Mouse (Mus musculus): ENCODE results near the gene Sphk2. TPM values are rescaled to one million over a fixed set of nuclear protein-coding genes. Genes with fewer than 3 reads are reported as not detected.
A peak's percentile ranks its signal among the peaks of the same experiment; 100 is the strongest.

The Sphk2 gene
- polyA plus RNA-seq, 1 experiment from 2014 or later, result 36.0 TPM

GRCm38 (mm10) chr7:45708221-45708761, 9.5 kb downstream of the Sphk2 start:
- Histone ChIP-seq H3K4me3 (peak overlapping the region; percentile 73), H3K4me2 (replicated peaks) (peak overlapping the region; percentile 99)

GRCm38 (mm10) chr7:45707375-45707967, 10.3 kb downstream of the Sphk2 start:
- no peaks in the 10 kb centered on the region for H3K9me3 ChIP-seq
- peaks cover 58% of the 10 kb centered on the region for H3K4me1 ChIP-seq
- ATAC-seq (ENCODE audit: low FRiP score, low read depth), result no peak
- peak overlapping the region; percentile 93 for H3K27ac ChIP-seq
- WGBS, result 0% methylated on average over 27 of the region's 27 CpGs
- H3K27me3 ChIP-seq, result no peaks in the 10 kb centered on the region
- peaks cover 33% of the 10 kb centered on the region for H3K36me3 ChIP-seq
- peak overlapping the region; percentile 87 for H3K9ac ChIP-seq
- H3K4me3 ChIP-seq, result peak overlapping the region; percentile 73
- peak overlapping the region; percentile 99 for H3K4me2 ChIP-seq (replicated peaks)

More at GRCm38 (mm10) chr7:45708221-45708761, 9.5 kb downstream of the Sphk2 start:
- H3K9me3 ChIP-seq, result no peaks in the 10 kb centered on the region
- ATAC-seq (ENCODE audit: low FRiP score, low read depth), result no peak
- peak overlapping the region; percentile 87 for H3K9ac ChIP-seq
- WGBS, result 32% methylated on average over 13 of the region's 13 CpGs
- peaks cover 57% of the 10 kb centered on the region for H3K4me1 ChIP-seq
- peaks cover 41% of the 10 kb centered on the region for H3K36me3 ChIP-seq
- H3K27me3 ChIP-seq, result no peaks in the 10 kb centered on the region
- H3K27ac ChIP-seq, result peak overlapping the region; percentile 93

GRCm38 (mm10) chr7:45706721-45707241, 11.0 kb downstream of the Sphk2 start:
- H3K27ac ChIP-seq, result peak overlapping the region; percentile 93
- 1% methylated on average over 45 of the region's 45 CpGs for WGBS
- peak overlapping the region; percentile 87 for H3K9ac ChIP-seq
- ATAC-seq (ENCODE audit: low FRiP score, low read depth), result no peak
- peaks cover 26% of the 10 kb centered on the region for H3K36me3 ChIP-seq
- peak overlapping the region; percentile 73 for H3K4me3 ChIP-seq
- peaks cover 58% of the 10 kb centered on the region for H3K4me1 ChIP-seq
- H3K27me3 ChIP-seq, result no peaks in the 10 kb centered on the region
- H3K4me2 ChIP-seq (replicated peaks), result peak overlapping the region; percentile 99
- no peaks in the 10 kb centered on the region for H3K9me3 ChIP-seq

DNA sequence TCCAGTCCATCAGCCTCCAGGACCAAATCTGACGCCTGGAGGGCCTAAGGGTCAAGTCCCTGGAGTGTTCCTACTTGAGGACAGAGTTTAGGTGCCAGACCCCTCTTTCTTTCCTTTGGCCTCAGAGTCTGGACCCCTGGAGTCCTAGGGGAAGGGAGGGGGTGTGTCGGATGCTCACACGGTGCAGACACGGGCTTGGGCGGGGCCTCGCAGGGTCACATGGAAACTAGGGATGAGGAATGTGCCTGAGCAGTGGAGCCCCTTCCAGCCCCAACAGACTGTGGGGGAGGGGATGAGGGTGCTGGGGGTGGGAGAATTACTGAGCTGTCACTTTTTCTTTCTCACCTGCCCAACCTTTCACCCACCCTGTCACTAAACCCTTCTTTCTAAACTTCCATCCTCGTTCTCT, 11.9 kb downstream of the Sphk2 start:
- H3K4me1 ChIP-seq, result peaks cover 66% of the 10 kb centered on the region
- H3K4me2 ChIP-seq (replicated peaks), result peak overlapping the region; percentile 99
- WGBS, result 0% methylated on average over 7 of the region's 7 CpGs
- H3K36me3 ChIP-seq, result peaks cover 17% of the 10 kb centered on the region
- peak overlapping the region; percentile 93 for H3K27ac ChIP-seq
- H3K4me3 ChIP-seq, result peak overlapping the region; percentile 73
- peak overlapping the region; percentile 87 for H3K9ac ChIP-seq
- ATAC-seq (ENCODE audit: low FRiP score, low read depth), result no peak
- H3K9me3 ChIP-seq, result no peaks in the 10 kb centered on the region
- no peaks in the 10 kb centered on the region for H3K27me3 ChIP-seq

DNA sequence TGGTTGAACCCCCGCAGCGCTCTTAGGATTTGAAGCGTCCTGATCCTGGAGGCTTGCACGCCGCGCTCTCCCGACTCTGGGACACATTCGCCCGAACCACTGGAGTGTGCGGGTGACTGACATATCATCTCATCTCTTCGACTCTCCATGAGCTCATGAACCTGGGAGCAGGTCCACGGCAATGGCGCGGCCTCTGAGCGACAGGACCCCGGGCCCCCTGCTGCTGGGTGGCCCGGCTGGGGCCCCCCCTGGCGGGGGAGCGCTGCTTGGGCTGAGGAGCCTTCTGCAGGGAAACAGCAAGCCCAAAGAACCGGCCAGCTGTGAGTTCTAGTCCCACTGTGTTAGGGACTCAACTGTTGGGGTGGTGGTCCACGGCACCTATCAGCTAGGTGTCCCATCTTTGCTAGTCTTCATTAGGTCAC, 12.3 kb downstream of the Sphk2 start:
- Histone ChIP-seq H3K4me1 (peaks cover 69% of the 10 kb centered on the region), H3K36me3 (peaks cover 12% of the 10 kb centered on the region), H3K4me3 (peak overlapping the region; percentile 73), H3K4me2 (replicated peaks) (peak overlapping the region; percentile 99), H3K9me3 (no peaks in the 10 kb centered on the region), H3K9ac (peak overlapping the region; percentile 87), H3K27ac (peak overlapping the region; percentile 80), H3K27me3 (peaks cover 2% of the 10 kb centered on the region)
- no peak for ATAC-seq (ENCODE audit: low FRiP score, low read depth)
- under 1% methylated on average over 21 of the region's 21 CpGs for WGBS

DNA sequence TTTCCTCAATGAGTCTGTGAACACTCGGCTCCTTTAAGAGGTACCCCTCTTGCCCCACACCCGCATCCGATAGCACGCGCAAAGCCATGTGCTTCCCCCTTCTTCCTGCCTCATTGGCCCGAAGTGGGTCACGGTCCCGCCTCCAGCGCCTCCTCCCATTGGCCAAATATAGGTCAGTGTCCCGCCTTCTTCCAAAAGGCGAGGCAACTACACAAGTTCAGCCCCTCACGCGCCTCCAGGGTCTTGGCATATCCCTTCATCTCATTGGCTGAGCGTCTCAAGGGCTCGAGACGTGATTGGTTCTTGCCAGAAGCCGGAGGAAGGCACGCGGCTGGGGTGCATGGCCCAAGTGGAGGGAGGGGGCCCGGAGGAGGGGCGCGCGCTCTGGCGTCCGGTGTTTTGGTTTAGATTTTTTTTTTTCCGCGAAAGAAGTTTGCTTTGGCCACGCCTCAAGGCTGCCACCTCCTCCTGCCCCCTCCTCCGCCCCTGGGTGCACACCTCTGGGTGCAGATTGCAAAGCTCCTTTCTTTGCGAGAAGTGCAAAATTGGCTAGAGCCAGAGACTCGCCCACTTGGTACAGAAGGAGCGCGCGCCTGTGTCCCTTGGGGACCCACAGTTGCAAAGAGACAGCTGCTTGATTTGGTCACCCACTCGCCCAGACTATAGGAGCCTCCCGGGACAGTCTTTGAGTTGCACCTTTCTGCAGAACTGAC, 12.9 kb downstream of the Sphk2 start, which contains the start of gene Dbp:
Gene Dbp, plus strand, starts transcription at position 359 of the 713 bp plus-strand sequence.
- peak; percentile 90 for ATAC-seq (ENCODE audit: low FRiP score, low read depth)
- Histone ChIP-seq H3K9me3 (no peaks in the 10 kb centered on the region), H3K9ac (peak within 1 kb of the TSS; percentile 87), H3K4me1 (peaks cover 74% of the 10 kb centered on the region), H3K27ac (peak within 1 kb of the TSS; percentile 80), H3K4me3 (peak within 1 kb of the TSS; percentile 73), H3K36me3 (peaks cover 7% of the 10 kb centered on the region), H3K27me3 (peaks cover 8% of the 10 kb centered on the region), H3K4me2 (replicated peaks) (peak within 1 kb of the TSS; percentile 99)
- under 1% methylated on average over 36 of the region's 36 CpGs for WGBS

GRCm38 (mm10) chr7:45704046-45704559, 13.7 kb downstream of the Sphk2 start:
- under 1% methylated on average over 13 of the region's 13 CpGs for WGBS
- peak overlapping the region; percentile 73 for H3K4me3 ChIP-seq
- H3K4me1 ChIP-seq, result peaks cover 71% of the 10 kb centered on the region
- ATAC-seq (ENCODE audit: low FRiP score, low read depth), result peak; percentile 33
- peaks cover 16% of the 10 kb centered on the region for H3K27me3 ChIP-seq
- H3K27ac ChIP-seq, result peak overlapping the region; percentile 79
- no peaks in the 10 kb centered on the region; the same call in 1 of the 2 replicates for H3K36me3 ChIP-seq
- no peaks in the 10 kb centered on the region for H3K9me3 ChIP-seq
- H3K4me2 ChIP-seq (replicated peaks), result peak overlapping the region; percentile 99
- peak overlapping the region; percentile 60 for H3K9ac ChIP-seq

DNA sequence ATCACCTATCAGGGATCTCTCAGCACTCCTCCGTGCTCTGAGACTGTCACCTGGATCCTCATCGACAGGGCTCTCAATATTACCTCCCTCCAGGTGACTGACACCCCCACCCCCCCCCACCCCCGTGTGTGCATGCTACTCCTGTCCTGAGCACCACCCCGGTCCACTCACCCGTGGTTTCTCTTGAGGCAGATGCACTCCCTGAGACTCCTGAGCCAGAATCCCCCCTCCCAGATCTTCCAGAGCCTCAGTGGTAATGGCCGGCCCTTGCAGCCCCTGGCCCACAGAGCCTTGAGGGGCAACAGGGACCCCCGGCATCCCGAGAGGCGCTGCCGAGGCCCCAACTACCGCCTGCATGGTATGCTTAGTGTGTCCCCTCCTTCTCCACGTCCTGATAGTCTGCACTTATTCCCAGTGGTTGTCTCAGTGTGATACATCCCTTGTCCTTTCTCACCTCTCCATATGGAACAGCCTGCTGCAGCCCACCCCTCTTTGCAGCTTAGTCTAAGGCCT, 14.2 kb downstream of the Sphk2 start:
- H3K27me3 ChIP-seq, result peaks cover 21% of the 10 kb centered on the region
- 43% methylated on average over 12 of the region's 12 CpGs for WGBS
- H3K4me3 ChIP-seq, result peak overlapping the region; percentile 73
- peaks cover 66% of the 10 kb centered on the region for H3K4me1 ChIP-seq
- peak overlapping the region; percentile 79; the same call in 1 of the 2 replicates for H3K27ac ChIP-seq
- H3K9me3 ChIP-seq, result no peaks in the 10 kb centered on the region
- H3K36me3 ChIP-seq, result no peaks in the 10 kb centered on the region
- peak overlapping the region; percentile 60 for H3K9ac ChIP-seq
- H3K4me2 ChIP-seq (replicated peaks), result peak overlapping the region; percentile 99
- no peak for ATAC-seq (ENCODE audit: low FRiP score, low read depth)

DNA sequence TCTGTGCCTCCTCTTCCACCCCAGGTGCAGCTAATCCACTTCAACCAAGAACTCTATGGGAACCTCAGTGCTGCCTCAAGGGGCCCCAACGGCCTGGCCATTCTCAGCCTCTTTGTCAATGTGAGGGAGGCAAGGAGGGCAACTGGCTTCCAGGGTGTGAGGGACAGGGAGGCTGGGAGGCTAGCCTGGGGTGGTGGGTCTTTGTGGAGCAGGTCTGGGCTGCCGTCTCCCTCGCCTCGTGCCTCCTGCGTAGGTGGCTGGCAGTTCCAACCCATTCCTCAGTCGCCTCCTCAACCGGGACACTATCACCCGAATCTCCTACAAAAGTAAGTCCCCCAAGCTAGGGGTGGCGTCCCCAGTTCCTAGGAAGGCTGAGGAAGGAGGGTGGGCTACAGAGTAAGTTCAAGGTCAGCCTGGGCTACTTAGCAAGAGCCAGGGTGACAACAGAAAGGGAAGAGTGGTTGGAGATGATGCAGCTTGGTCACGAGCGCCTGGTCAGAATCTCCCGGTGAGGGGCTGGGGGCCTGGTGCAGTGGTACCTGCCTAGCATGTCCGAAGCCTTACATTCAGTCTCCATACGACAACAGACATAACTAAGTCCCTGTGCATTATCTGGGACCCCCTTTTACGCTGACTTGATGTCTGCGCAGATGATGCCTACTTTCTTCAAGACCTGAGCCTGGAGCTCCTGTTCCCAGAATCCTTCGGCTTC, 14.8 kb downstream of the Sphk2 start:
- H3K36me3 ChIP-seq, result no peaks in the 10 kb centered on the region
- WGBS, result 93% methylated on average over 17 of the region's 17 CpGs
- peak overlapping the region; percentile 99 for H3K4me2 ChIP-seq (replicated peaks)
- H3K9me3 ChIP-seq, result no peaks in the 10 kb centered on the region
- peaks cover 60% of the 10 kb centered on the region for H3K4me1 ChIP-seq
- H3K27ac ChIP-seq, result no peak overlapping the region
- H3K9ac ChIP-seq, result no peak overlapping the region; the same call in 1 of the 2 replicates
- no peak overlapping the region for H3K4me3 ChIP-seq
- peaks cover 27% of the 10 kb centered on the region for H3K27me3 ChIP-seq
- no peak for ATAC-seq (ENCODE audit: low FRiP score, low read depth)

- Histone ChIP-seq H3K4me3 (no peak overlapping the region), H3K27ac (no peak overlapping the region), H3K9ac (no peak overlapping the region), H3K4me1 (peaks cover 53% of the 10 kb centered on the region), H3K9me3 (no peaks in the 10 kb centered on the region), H3K4me2 (replicated peaks) (no peak overlapping the region), H3K36me3 (no peaks in the 10 kb centered on the region), H3K27me3 (peaks cover 30% of the 10 kb centered on the region)
- no peak for ATAC-seq (ENCODE audit: low FRiP score, low read depth)
- WGBS, result 89% methylated on average over 11 of the region's 11 CpGs
Observed at GRCm38 (mm10) chr7:45702316-45702715, 15.5 kb downstream of the Sphk2 start.

- Histone ChIP-seq H3K36me3 (no peaks in the 10 kb centered on the region), H3K4me3 (peak overlapping the region; percentile 50; the same call in 1 of the 2 replicates), H3K4me2 (replicated peaks) (peak overlapping the region; percentile 91), H3K9me3 (no peaks in the 10 kb centered on the region), H3K27me3 (peaks cover 30% of the 10 kb centered on the region), H3K9ac (no peak overlapping the region), H3K27ac (no peak overlapping the region), H3K4me1 (peaks cover 47% of the 10 kb centered on the region)
- no peak for ATAC-seq (ENCODE audit: low FRiP score, low read depth)
- WGBS, result 85% methylated on average over 11 of the region's 11 CpGs
Observed at GRCm38 (mm10) chr7:45701607-45702006, 16.2 kb downstream of the Sphk2 start.

Measured in limb, embryonic 13.5 days (tissue).